Mouse (Mus musculus): ENCODE data around the gene Dnajb6. TPM values are rescaled to one million over a fixed set of nuclear protein-coding genes. Genes with fewer than 3 reads are reported as not detected.

Dnajb6 gene
- polyA plus RNA-seq, 1 experiment = 64.5 TPM

DNA sequence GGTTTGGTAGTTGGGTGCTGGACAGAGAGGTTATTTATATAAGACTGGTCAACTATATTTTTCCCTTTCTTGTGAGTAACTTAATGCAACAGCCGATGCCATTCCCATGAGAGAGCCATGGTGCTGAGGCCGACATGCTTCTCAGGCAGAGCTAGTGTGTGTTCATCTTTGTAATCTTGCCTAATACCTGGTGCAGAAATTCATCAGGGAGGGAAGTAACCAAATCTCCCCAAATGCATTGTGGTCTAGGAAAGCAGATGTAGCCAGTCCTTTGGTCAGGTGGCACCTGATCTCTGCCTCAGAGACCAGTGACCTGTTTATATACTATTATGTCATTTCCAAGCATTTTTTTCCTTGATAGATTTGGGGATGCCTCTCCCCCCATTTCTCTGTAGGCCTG is 12.2 kb downstream of the Dnajb6 start:
- TF ChIP-seq CTCF (IDR thresholded peaks at IDR 0.05; ENCODE audit: borderline replicate concordance, control insufficient read depth, extremely low read depth, insufficient read depth, low read length, poor library complexity) (no peak), POLR2A (IDR thresholded peaks at IDR 0.05; ENCODE audit: control insufficient read depth, extremely low read depth, insufficient read depth, low read length, poor library complexity) (no peak)
- Histone ChIP-seq H3K4me1 (replicated peaks; ENCODE audit: control insufficient read depth, insufficient read depth, low read length) (no peaks in the 10 kb centered on the region), H3K27ac (ENCODE audit: control insufficient read depth, insufficient read depth, low read length) (no peak overlapping the region), H3K27me3 (ENCODE audit: control insufficient read depth, insufficient read depth, low read length) (no peaks in the 10 kb centered on the region), H3K4me3 (ENCODE audit: control insufficient read depth, insufficient read depth, low read length) (no peak overlapping the region), H3K36me3 (ENCODE audit: control insufficient read depth, insufficient read depth, low read length) (peaks cover 27% of the 10 kb centered on the region)
- WGBS = 98% methylated on average over 2 of the region's 2 CpGs
- DNase-seq = no peak

DNA sequence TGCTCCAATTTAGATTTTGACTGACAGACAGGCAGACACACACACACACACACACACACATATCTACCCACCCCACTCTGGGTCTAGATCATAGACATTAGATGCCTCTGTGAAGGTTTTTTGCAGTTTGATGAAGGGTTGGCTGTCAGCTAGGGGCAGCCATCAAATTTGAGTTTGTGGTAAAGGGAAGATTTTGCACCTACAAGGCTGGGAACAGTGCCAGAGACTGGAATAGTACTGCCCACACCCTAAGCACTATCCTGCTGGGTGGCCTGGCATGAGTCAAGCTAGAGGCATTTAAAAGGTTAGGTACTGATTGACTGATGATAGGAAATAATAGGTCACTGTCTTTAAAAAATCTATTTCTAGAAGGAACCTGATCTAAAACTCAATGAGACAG is 15.8 kb downstream of the Dnajb6 start:
- TF ChIP-seq CTCF (IDR thresholded peaks at IDR 0.05; ENCODE audit: borderline replicate concordance, control insufficient read depth, extremely low read depth, insufficient read depth, low read length, poor library complexity) (no peak), POLR2A (IDR thresholded peaks at IDR 0.05; ENCODE audit: control insufficient read depth, extremely low read depth, insufficient read depth, low read length, poor library complexity) (no peak)
- Histone ChIP-seq H3K27me3 (ENCODE audit: control insufficient read depth, insufficient read depth, low read length) (no peaks in the 10 kb centered on the region), H3K4me1 (replicated peaks; ENCODE audit: control insufficient read depth, insufficient read depth, low read length) (no peaks in the 10 kb centered on the region), H3K27ac (ENCODE audit: control insufficient read depth, insufficient read depth, low read length) (no peak overlapping the region), H3K36me3 (ENCODE audit: control insufficient read depth, insufficient read depth, low read length) (peaks cover 62% of the 10 kb centered on the region), H3K4me3 (ENCODE audit: control insufficient read depth, insufficient read depth, low read length) (no peak overlapping the region)
- no peak for DNase-seq

DNA sequence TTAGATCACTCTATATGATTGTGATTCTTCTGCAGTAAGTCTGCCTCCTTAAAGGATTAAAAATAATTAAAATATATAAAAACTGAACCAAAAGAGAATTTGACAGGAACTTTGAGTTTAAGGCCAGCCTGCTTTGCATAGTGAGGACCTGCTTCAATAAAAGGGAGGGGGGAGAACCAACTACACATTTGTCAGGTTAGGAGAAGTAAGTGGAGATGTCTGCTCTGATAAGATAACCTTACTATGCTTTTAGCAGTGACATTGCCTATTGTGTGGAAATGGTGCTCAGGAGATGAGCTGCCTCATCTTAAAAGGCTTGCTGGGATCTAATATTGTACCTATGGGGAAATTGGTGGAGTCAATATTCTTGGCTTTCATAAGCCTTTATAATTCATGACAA is 17.4 kb downstream of the Dnajb6 start:
- Histone ChIP-seq H3K4me1 (replicated peaks; ENCODE audit: control insufficient read depth, insufficient read depth, low read length) (no peaks in the 10 kb centered on the region), H3K36me3 (ENCODE audit: control insufficient read depth, insufficient read depth, low read length) (peaks cover 78% of the 10 kb centered on the region), H3K4me3 (ENCODE audit: control insufficient read depth, insufficient read depth, low read length) (no peak overlapping the region), H3K27me3 (ENCODE audit: control insufficient read depth, insufficient read depth, low read length) (no peaks in the 10 kb centered on the region), H3K27ac (ENCODE audit: control insufficient read depth, insufficient read depth, low read length) (no peak overlapping the region)
- DNase-seq = no peak
- no peak for TF ChIP-seq CTCF (IDR thresholded peaks at IDR 0.05; ENCODE audit: borderline replicate concordance, control insufficient read depth, extremely low read depth, insufficient read depth, low read length, poor library complexity)
- no peak for TF ChIP-seq POLR2A (IDR thresholded peaks at IDR 0.05; ENCODE audit: control insufficient read depth, extremely low read depth, insufficient read depth, low read length, poor library complexity)

DNA sequence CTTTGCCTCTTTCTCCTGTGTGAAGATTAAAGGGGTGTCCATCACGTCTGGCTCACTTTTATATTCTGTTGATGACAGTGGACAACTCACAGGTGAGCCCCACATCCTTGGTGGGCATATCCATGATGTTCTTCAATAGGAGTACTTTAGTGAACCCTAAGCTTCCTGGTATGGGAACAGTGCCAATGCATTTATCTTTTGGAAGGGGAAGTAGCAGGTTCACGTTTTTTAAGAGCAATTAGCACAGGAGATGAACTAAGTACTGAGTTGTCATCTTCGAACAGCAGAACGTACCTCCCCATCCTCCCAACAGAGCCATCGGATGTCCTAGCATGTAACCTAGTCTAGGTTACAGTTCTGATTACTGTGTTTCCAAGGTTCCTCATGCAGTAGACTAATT is 23.8 kb downstream of the Dnajb6 start:
- TF ChIP-seq CTCF (IDR thresholded peaks at IDR 0.05; ENCODE audit: borderline replicate concordance, control insufficient read depth, extremely low read depth, insufficient read depth, low read length, poor library complexity) = no peak
- TF ChIP-seq POLR2A (IDR thresholded peaks at IDR 0.05; ENCODE audit: control insufficient read depth, extremely low read depth, insufficient read depth, low read length, poor library complexity) = no peak
- DNase-seq = no peak
- WGBS = 89% methylated on average over 5 of the region's 5 CpGs
- peaks cover 65% of the 10 kb centered on the region for H3K36me3 ChIP-seq (ENCODE audit: control insufficient read depth, insufficient read depth, low read length)
- no peaks in the 10 kb centered on the region for H3K27me3 ChIP-seq (ENCODE audit: control insufficient read depth, insufficient read depth, low read length)
- H3K4me1 ChIP-seq (replicated peaks; ENCODE audit: control insufficient read depth, insufficient read depth, low read length) = no peaks in the 10 kb centered on the region
- H3K4me3 ChIP-seq (ENCODE audit: control insufficient read depth, insufficient read depth, low read length) = no peak overlapping the region
- no peak overlapping the region for H3K27ac ChIP-seq (ENCODE audit: control insufficient read depth, insufficient read depth, low read length)

DNA sequence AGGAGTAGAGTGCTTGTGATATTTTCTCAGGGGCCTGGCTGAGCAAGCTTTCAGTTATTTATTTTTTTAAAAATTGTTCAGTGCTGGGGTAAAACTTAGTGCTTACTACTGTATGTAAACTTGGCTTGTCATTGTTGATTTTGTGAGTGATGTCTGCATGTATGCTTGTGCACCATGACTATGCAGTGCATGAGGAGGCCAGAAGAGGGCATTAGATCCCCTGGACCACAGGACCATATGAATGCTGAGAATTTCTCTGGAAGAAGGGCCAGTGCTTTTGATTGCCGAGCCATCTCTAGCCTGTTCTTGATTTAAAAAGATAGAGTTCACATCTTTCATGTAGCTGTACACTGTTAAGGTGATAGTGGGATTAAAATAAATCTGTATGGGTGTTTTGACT is 35.4 kb downstream of the Dnajb6 start:
- peak; percentile 10 for DNase-seq
- Histone ChIP-seq H3K27me3 (ENCODE audit: control insufficient read depth, insufficient read depth, low read length) (no peaks in the 10 kb centered on the region), H3K27ac (ENCODE audit: control insufficient read depth, insufficient read depth, low read length) (no peak overlapping the region), H3K36me3 (ENCODE audit: control insufficient read depth, insufficient read depth, low read length) (peaks cover 23% of the 10 kb centered on the region), H3K4me1 (replicated peaks; ENCODE audit: control insufficient read depth, insufficient read depth, low read length) (no peaks in the 10 kb centered on the region), H3K4me3 (ENCODE audit: control insufficient read depth, insufficient read depth, low read length) (no peak overlapping the region)
- WGBS = 98% methylated on average over 1 of the region's 1 CpGs
- no peak for TF ChIP-seq POLR2A (IDR thresholded peaks at IDR 0.05; ENCODE audit: control insufficient read depth, extremely low read depth, insufficient read depth, low read length, poor library complexity)
- TF ChIP-seq CTCF (IDR thresholded peaks at IDR 0.05; ENCODE audit: borderline replicate concordance, control insufficient read depth, extremely low read depth, insufficient read depth, low read length, poor library complexity) = no peak

DNA sequence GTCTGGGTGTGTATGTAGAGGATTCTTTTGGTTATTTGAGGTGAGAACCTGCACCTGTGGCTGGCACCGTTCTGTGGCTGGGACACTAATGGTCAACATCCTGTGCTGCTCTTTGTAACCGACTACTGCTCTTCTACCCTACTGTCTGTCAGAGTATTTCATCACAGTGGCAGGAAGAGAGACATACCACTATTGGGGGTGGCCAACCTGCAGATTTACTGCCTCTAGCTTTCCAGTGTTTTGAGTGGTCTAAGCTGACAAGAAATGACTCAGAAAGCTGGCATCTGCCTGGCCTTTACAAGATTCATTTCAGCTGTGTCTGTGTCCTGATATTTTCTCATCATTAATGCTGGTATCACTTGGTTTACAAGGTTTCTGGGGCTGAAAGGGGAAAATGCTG is 36.5 kb downstream of the Dnajb6 start:
- Histone ChIP-seq H3K27ac (ENCODE audit: control insufficient read depth, insufficient read depth, low read length) (no peak overlapping the region), H3K4me1 (replicated peaks; ENCODE audit: control insufficient read depth, insufficient read depth, low read length) (no peaks in the 10 kb centered on the region), H3K27me3 (ENCODE audit: control insufficient read depth, insufficient read depth, low read length) (no peaks in the 10 kb centered on the region), H3K36me3 (ENCODE audit: control insufficient read depth, insufficient read depth, low read length) (peaks cover 21% of the 10 kb centered on the region), H3K4me3 (ENCODE audit: control insufficient read depth, insufficient read depth, low read length) (no peak overlapping the region)
- DNase-seq = no peak
- WGBS = 41% methylated on average over 2 of the region's 2 CpGs
- no peak for TF ChIP-seq CTCF (IDR thresholded peaks at IDR 0.05; ENCODE audit: borderline replicate concordance, control insufficient read depth, extremely low read depth, insufficient read depth, low read length, poor library complexity)
- no peak for TF ChIP-seq POLR2A (IDR thresholded peaks at IDR 0.05; ENCODE audit: control insufficient read depth, extremely low read depth, insufficient read depth, low read length, poor library complexity)

DNA sequence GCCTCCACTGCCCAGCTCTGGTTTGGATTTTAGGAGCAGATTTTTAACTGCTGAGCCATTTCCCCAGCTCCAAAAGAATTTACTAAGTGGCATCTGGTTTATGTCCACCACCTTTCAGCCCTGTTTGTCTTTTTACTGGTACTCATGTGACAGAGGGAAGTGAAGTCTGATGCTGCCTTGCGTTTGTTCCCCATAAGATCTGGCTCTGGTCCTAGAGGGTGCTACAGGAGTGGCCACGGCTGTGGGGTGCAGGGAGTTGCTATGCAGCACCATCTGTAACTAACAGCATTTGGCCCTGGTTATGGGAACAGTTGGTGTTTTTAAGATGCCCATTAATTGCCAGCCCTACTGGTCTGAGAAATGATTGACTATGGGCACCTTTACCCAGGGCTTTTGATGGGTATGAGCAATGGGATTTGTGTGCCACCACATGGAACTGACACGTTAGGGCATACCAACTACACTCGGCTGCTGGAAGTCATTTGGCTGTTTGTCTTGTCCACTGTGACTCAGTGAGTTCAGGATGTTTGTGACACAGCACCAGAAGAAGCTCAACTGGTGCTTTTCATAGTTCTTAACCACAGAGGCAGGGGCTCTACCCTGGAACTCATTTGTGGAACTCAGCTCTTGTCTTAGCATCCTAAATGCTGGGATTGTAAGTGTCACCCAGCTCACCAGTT is 37.3 kb downstream of the Dnajb6 start:
- TF ChIP-seq CTCF (IDR thresholded peaks at IDR 0.05; ENCODE audit: borderline replicate concordance, control insufficient read depth, extremely low read depth, insufficient read depth, low read length, poor library complexity) (no peak), POLR2A (IDR thresholded peaks at IDR 0.05; ENCODE audit: control insufficient read depth, extremely low read depth, insufficient read depth, low read length, poor library complexity) (no peak)
- Histone ChIP-seq H3K4me1 (replicated peaks; ENCODE audit: control insufficient read depth, insufficient read depth, low read length) (no peaks in the 10 kb centered on the region), H3K4me3 (ENCODE audit: control insufficient read depth, insufficient read depth, low read length) (no peak overlapping the region), H3K27ac (ENCODE audit: control insufficient read depth, insufficient read depth, low read length) (no peak overlapping the region), H3K36me3 (ENCODE audit: control insufficient read depth, insufficient read depth, low read length) (peaks cover 19% of the 10 kb centered on the region; the same call in 1 of the 2 replicates), H3K27me3 (ENCODE audit: control insufficient read depth, insufficient read depth, low read length) (no peaks in the 10 kb centered on the region)
- 91% methylated on average over 4 of the region's 4 CpGs for WGBS
- DNase-seq = no peak

Measured in thymus, adult 2 months (tissue).